Mouse (Mus musculus): ENCODE measurements around the gene Bms1. TPM values are rescaled to one million over a fixed set of nuclear protein-coding genes. Genes with fewer than 3 reads are reported as not detected.

The Bms1 gene
- 26.5 TPM for polyA plus RNA-seq (2014; fragmentation: Illumina TruSeq; extraction: RNeasy Lipid Tissue Mini Kit (QIAGEN cat#74804); ENCODE audit: low read depth, low replicate concordance)

DNA sequence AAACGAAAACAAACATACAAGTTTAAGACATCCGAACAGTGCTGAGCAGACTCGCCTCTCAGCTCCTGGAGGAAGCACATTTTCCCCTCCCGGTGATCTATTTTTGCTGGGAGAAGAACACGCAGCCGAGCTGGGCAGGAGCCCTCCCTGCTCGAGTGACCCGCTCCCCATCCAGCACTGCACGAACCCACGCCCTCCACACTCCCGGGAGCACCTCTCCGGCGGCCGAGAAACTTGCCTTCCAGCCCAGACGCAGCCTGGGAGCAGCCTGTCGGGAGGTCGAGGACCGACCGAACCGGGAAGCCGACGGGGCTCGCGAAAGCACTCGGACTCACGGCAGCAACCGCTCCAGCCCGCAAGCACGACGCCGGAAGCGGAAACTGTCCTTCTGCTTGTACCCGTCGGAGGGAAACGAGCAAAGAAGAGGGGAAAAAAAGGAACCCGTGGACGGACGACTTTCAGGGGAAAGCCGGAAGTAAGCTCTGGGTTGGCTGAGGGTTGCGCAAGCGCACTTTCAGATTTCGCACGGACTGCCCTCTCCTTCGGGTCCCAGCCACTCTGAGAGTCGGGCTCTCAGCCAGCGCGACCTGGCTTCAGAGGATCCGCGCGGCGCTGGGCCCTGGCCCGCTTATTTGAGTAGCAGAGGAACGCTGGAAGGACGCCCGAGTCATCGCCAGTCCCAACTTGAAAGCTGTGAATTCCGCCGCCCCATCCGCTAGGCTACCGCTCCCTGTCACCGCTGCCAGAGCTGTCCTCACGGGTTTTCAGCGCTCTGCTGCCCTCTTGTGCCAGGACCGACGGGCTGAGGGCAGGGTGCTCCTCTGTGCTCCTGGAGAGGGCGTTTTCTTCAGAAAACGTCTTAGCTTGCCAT is at the start of gene Bms1:
Gene Bms1 (minus strand): TSS at position 425 of the 871 bp plus-strand sequence.

DNA sequence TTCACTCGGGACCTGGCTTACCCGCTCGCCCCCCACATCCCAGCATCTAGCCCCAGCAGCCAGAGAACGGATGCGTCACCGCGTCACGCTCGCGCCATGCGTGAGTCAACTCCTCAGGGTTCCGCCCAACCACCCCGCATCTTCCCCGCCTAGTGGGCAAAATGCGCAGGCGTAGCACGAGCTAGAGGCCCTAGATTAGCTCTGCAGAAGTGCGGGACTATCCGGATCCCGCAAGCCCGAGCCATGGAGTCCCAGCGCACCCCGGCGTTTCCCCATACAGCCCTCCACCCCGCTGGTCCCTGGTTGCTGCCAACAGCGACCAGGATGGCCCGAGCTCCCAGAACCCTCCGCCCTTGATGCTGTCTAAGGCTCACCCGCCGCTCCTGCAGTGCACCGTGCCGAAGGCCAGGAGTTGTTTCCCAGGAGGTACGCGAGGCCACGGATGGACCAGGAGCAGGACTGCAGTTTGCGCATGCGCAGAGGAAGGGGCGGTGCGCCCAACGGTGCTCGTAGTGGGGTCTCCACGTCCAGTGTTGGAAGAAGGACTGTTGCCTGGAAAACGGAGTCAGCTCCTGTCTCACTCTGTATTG is 35.9 kb upstream of the Bms1 start, which contains the start of gene Zfp248:
Gene Zfp248 (minus strand): TSS at position 487 of the 590 bp plus-strand sequence.

Other genes with a start within 250 kb of the Bms1 start
- 5.4 TPM for gene Ret, start 221.8 kb downstream of the Bms1 start, polyA plus RNA-seq (2014; fragmentation: Illumina TruSeq; extraction: RNeasy Lipid Tissue Mini Kit (QIAGEN cat#74804); ENCODE audit: low read depth, low replicate concordance)
- gene Zfp248, start 36.1 kb upstream of the Bms1 start, polyA plus RNA-seq (2014; fragmentation: Illumina TruSeq; extraction: RNeasy Lipid Tissue Mini Kit (QIAGEN cat#74804); ENCODE audit: low read depth, low replicate concordance) = 2.5 TPM
- gene Zfp9, start 59.8 kb upstream of the Bms1 start, polyA plus RNA-seq (2014; fragmentation: Illumina TruSeq; extraction: RNeasy Lipid Tissue Mini Kit (QIAGEN cat#74804); ENCODE audit: low read depth, low replicate concordance) = 16.2 TPM
- 6.8 TPM for gene Ankrd26, start 142.8 kb upstream of the Bms1 start, polyA plus RNA-seq (2014; fragmentation: Illumina TruSeq; extraction: RNeasy Lipid Tissue Mini Kit (QIAGEN cat#74804); ENCODE audit: low read depth, low replicate concordance)